Mouse (Mus musculus): ENCODE measurements at regions not wholly inside any gene's neighbourhood (a gene's known extent, or its start where the extent isn't known, plus 50 kb on each side); places are given as distances from the start of the nearest gene placed in this dataset. TPM values are rescaled to one million over a fixed set of nuclear protein-coding genes. Genes with fewer than 3 reads are reported as not detected.

DNA sequence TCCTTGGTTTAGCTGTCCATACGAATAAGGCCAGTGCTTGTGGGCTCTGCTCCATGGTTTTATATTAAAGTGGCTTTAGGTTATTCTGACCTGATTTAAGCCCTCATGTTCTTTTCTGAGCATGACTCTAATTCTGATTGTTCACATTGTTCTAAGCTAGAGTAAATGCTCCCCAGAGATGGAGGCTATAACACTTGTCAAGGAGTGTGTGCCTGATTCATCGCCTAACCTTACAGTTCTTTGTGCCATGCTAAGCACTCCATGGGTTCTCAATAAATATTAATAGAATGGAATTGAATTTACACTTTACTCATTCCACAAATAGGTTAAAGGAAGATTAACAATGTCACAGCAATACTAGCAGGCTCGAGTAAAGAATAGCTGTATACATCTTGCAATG is 417.6 kb upstream of the Pfkp start:
- Histone ChIP-seq H3K27me3 (replicated peaks) (no peaks in the 10 kb centered on the region), H3K9me3 (replicated peaks) (no peaks in the 10 kb centered on the region), H3K27ac (ENCODE audit: poor library complexity, severe bottlenecking) (no peak overlapping the region), H3K9ac (no peak overlapping the region), H3K4me1 (replicated peaks) (no peaks in the 10 kb centered on the region), H3K4me2 (no peak overlapping the region), H3K4me3 (no peak overlapping the region), H3K36me3 (no peaks in the 10 kb centered on the region)
- 81% methylated on average over 3 of the region's 3 CpGs for WGBS
- ATAC-seq (ENCODE audit: insufficient number of reproducible peaks, low FRiP score), result no peak

DNA sequence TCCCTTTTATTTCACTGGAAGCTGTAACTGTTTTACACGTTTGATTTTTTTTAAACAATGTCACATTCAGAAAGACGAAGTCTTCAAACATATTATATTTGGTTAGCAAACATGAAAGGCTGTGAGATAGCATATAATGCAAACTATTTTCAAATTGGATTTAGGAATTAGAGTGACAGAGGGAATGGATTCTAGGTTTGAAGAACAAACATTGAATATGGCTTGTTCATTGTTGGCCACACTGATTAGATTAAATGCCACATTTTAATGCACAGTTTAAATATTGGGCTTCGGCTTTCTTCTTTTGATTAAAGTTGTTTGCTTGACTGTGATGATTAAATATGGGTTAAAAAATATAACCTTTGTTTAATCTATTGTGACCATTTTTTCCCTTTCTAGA is 415.1 kb upstream of the Pfkp start:
- ATAC-seq (ENCODE audit: insufficient number of reproducible peaks, low FRiP score), result no peak
- Histone ChIP-seq H3K9me3 (replicated peaks) (no peaks in the 10 kb centered on the region), H3K36me3 (no peaks in the 10 kb centered on the region), H3K4me1 (replicated peaks) (no peaks in the 10 kb centered on the region), H3K27ac (ENCODE audit: poor library complexity, severe bottlenecking) (no peak overlapping the region), H3K4me2 (no peak overlapping the region), H3K9ac (no peak overlapping the region), H3K27me3 (replicated peaks) (no peaks in the 10 kb centered on the region), H3K4me3 (no peak overlapping the region)
- WGBS, result 72% methylated on average over 3 of the region's 3 CpGs

DNA sequence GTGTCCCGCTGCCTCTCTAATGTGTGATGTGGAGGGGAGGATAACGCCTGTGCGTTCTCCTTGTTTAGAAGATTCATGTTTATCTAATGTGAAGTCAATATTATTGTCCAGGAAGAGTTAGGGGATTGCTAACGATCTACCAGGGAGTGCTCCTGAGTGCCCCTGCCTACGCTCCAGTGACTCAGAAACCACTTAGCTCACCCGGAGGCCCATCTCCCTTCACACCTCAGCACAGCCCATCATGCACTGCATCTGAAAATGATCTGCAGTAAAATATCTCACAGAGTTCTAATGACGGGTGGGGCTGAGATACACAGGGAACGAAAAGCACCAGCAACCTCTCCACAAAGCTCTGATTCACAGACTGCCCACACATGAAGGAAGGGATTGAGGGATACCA is 409.0 kb upstream of the Pfkp start:
- Histone ChIP-seq H3K4me3 (no peak overlapping the region), H3K4me1 (replicated peaks) (no peaks in the 10 kb centered on the region), H3K27me3 (replicated peaks) (no peaks in the 10 kb centered on the region), H3K9ac (no peak overlapping the region), H3K36me3 (no peaks in the 10 kb centered on the region), H3K27ac (ENCODE audit: poor library complexity, severe bottlenecking) (no peak overlapping the region), H3K4me2 (no peak overlapping the region), H3K9me3 (replicated peaks) (no peaks in the 10 kb centered on the region)
- ATAC-seq (ENCODE audit: insufficient number of reproducible peaks, low FRiP score), result no peak
- 73% methylated on average over 8 of the region's 8 CpGs for WGBS

Small RNA genes in the stretch of these regions (microRNA-seq; reads per million reads assigned to microRNA genes)
- gene Gm22689, result not detected

Measured in heart, embryonic 12.5 days (tissue).